Mouse (Mus musculus): ENCODE results near the gene Vmn1r177. TPM values are rescaled to one million over a fixed set of nuclear protein-coding genes. Genes with fewer than 3 reads are reported as not detected.
"Not testable (repeated sequence)": the region's sequence is repeated elsewhere in the genome, so short reads cannot be mapped to it uniquely, and the experiment has no call there.

The Vmn1r177 gene
- not detected in 2 replicates for polyA plus RNA-seq (2015; fragmentation: Nextera tagmentation; extraction: Ambion mirVana)

DNA sequence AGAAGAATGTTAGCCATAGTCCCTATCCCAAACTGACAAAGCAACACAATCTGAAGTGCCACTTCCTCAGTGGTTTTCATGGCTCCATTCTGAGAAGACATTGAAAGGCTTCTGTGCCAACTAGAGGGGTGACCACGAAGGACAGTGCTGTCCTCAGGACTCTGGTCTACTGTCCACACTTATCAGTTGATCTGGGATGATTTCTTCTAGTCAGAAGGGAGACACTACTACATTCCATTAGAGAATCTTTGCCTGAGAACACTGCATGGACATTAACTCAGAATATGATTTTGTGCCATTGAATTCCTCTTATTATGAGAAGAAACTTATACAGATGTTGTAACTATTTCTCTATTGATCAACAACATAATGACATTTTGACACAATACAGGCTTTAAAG is at the start of gene Vmn1r177:
Gene Vmn1r177, minus strand, starts transcription at position 101 of the 400 bp plus-strand sequence.
- H3K4me3 ChIP-seq; H3K36me3 ChIP-seq; H3K9me3 ChIP-seq; ATAC-seq (ENCODE audit: low FRiP score, low read depth); H3K27me3 ChIP-seq; H3K27ac ChIP-seq; H3K4me2 ChIP-seq (replicated peaks); H3K9ac ChIP-seq; H3K4me1 ChIP-seq: not testable (repeated sequence)
- WGBS = 17% methylated on average over 1 of the region's 1 CpGs

DNA sequence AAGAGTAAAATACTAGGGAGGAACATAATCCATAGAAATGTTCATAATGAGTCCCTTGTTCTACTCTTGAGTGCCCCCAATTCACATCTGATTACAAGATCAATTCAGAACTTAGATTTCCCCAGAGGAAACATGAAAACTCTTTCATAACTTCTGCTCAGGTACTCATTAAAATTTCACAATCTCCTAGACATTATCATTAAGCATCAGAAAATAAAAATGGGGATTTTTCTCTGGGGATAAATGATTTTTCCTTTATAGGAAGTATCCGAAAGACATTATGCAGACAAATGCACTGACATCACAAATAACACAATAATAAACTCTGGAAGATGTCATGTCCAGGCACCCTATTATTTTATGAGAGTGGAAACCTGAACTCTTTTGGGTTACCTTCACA is 25.5 kb upstream of the Vmn1r177 start, which contains the start of gene Vmn1r178:
Gene Vmn1r178, plus strand, starts transcription at position 301 of the 400 bp plus-strand sequence.
- Histone ChIP-seq H3K27me3 (no peaks in the 10 kb centered on the region), H3K9me3 (peaks cover 9% of the 10 kb centered on the region), H3K4me1 (no peaks in the 10 kb centered on the region), H3K4me3 (no peak within 1 kb of the TSS), H3K36me3 (no peaks in the 10 kb centered on the region), H3K4me2 (replicated peaks) (no peak within 1 kb of the TSS), H3K9ac (no peak within 1 kb of the TSS), H3K27ac (no peak within 1 kb of the TSS)
- no peak for ATAC-seq (ENCODE audit: low FRiP score, low read depth)
- whole genome bisulfite sequencing = 82% methylated on average over 1 of the region's 1 CpGs

DNA sequence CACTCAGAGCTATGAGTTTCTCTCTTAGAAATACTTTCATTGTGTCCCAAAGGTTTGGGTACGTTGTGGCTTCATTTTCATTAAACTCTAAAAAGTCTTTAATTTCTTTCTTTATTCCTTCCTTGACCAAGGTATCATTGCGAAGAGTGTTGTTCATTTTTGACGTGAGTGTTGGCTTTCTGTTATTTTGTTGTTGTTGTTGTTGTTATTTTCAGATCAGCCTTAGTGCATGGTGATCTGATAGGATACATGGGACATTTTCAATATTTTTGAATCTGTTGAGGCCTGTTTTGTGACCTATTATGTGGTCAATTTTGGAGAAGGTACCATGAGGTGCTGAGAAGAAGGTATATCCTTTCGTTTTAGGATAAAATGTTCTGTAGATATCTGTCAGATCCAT is 10.7 kb upstream of the Vmn1r177 start:
- H3K4me1 ChIP-seq; H3K9me3 ChIP-seq; H3K27me3 ChIP-seq; H3K9ac ChIP-seq; H3K36me3 ChIP-seq; H3K4me2 ChIP-seq (replicated peaks); H3K4me3 ChIP-seq; ATAC-seq (ENCODE audit: low FRiP score, low read depth); H3K27ac ChIP-seq: not testable (repeated sequence)
- WGBS = 65% methylated on average over 4 of the region's 4 CpGs

DNA sequence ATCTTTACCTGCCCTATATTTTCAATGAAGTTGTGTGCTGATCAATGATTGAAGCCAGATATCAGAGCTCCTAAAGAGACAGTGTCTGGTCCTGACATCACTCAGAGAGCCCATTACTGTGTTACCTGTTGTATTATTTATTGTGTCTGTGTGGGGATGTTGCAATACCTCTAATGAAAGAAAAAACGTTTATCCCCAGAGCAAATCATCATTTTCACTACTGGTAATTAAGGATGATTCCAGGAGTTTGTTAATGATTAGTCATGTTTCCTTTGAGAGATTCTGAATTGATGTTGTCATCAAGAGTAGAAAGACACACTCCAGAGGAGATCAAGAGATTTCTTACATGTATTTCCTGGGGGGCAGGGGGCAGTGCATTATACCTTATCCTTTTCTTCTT is 29.0 kb downstream of the Vmn1r177 start, which contains the start of gene Vmn1r176:
Gene Vmn1r176, minus strand, starts transcription at position 101 of the 400 bp plus-strand sequence.
- H3K4me2 ChIP-seq (replicated peaks); H3K36me3 ChIP-seq; H3K4me3 ChIP-seq; H3K9ac ChIP-seq; H3K27me3 ChIP-seq; H3K4me1 ChIP-seq; H3K9me3 ChIP-seq; ATAC-seq (ENCODE audit: low FRiP score, low read depth); H3K27ac ChIP-seq: not testable (repeated sequence)
- WGBS = no CpG with 5 or more reads among the region's 1 CpGs

Other genes with a start within 250 kb of the Vmn1r177 start
- not detected in 2 replicates for gene Vmn1r171, start 235.7 kb downstream of the Vmn1r177 start, polyA plus RNA-seq (2015; fragmentation: Nextera tagmentation; extraction: Ambion mirVana)
- gene Vmn1r172, start 208.1 kb downstream of the Vmn1r177 start, polyA plus RNA-seq (2015; fragmentation: Nextera tagmentation; extraction: Ambion mirVana) = not detected in 2 replicates
- gene Vmn1r173, start 165.7 kb downstream of the Vmn1r177 start, polyA plus RNA-seq (2015; fragmentation: Nextera tagmentation; extraction: Ambion mirVana) = not detected in 2 replicates
- gene Vmn1r174, start 114.2 kb downstream of the Vmn1r177 start, polyA plus RNA-seq (2015; fragmentation: Nextera tagmentation; extraction: Ambion mirVana) = not detected in 2 replicates
- not detected in 2 replicates for gene Vmn1r175, start 55.8 kb downstream of the Vmn1r177 start, polyA plus RNA-seq (2015; fragmentation: Nextera tagmentation; extraction: Ambion mirVana)
- not detected in 2 replicates for gene Vmn1r176, start 29.1 kb downstream of the Vmn1r177 start, polyA plus RNA-seq (2015; fragmentation: Nextera tagmentation; extraction: Ambion mirVana)
- gene Vmn1r178, start 25.6 kb upstream of the Vmn1r177 start, polyA plus RNA-seq (2015; fragmentation: Nextera tagmentation; extraction: Ambion mirVana) = not detected in 2 replicates
- gene Vmn1r179, start 60.5 kb upstream of the Vmn1r177 start, polyA plus RNA-seq (2015; fragmentation: Nextera tagmentation; extraction: Ambion mirVana) = not detected in 2 replicates
- gene Vmn1r180, start 84.2 kb upstream of the Vmn1r177 start, polyA plus RNA-seq (2015; fragmentation: Nextera tagmentation; extraction: Ambion mirVana) = not detected in 2 replicates
- not detected in 2 replicates for gene Vmn1r181, start 108.2 kb upstream of the Vmn1r177 start, polyA plus RNA-seq (2015; fragmentation: Nextera tagmentation; extraction: Ambion mirVana)
- not detected in 2 replicates for gene V1rd19, start 135.2 kb upstream of the Vmn1r177 start, polyA plus RNA-seq (2015; fragmentation: Nextera tagmentation; extraction: Ambion mirVana)
- gene Vmn1r183, start 186.8 kb upstream of the Vmn1r177 start, polyA plus RNA-seq (2015; fragmentation: Nextera tagmentation; extraction: Ambion mirVana) = not detected in 2 replicates
- 23.0 and 25.2 TPM in 2 replicates for gene Zfp180, start 215.5 kb upstream of the Vmn1r177 start, polyA plus RNA-seq (2015; fragmentation: Nextera tagmentation; extraction: Ambion mirVana)
- gene Zfp112, start 245.9 kb upstream of the Vmn1r177 start, polyA plus RNA-seq (2015; fragmentation: Nextera tagmentation; extraction: Ambion mirVana) = 9.1 and 9.9 TPM in 2 replicates